Mouse (Mus musculus) heart, embryonic 15.5 days (tissue): ENCODE results near the gene Tuba4a. TPM values are rescaled to one million over a fixed set of nuclear protein-coding genes. Genes with fewer than 3 reads are reported as not detected.
A peak's percentile ranks its signal among the peaks of the same experiment; 100 is the strongest.

Source experiments
- ATAC-seq: fragments of 200-750 bp; cut with Nextera tagmentation; replicated peaks from 2 replicates; pipeline ENCODE4 v1.8.0; 2017; ENCODE audit warnings: low read depth, moderate TSS enrichment; ENCODE audit not compliant: insufficient number of reproducible peaks, insufficient read depth, low FRiP score
- H3K27ac ChIP-seq: fragments of 300-500 bp; sonication (generic); 2 replicates; pipeline ENCODE4 v1.5.1; 2015; ENCODE audit warnings: mild to moderate bottlenecking, inconsistent platforms
- H3K27me3 ChIP-seq: fragments of 300-500 bp; sonication (generic); 2 replicates; pipeline ENCODE4 v1.6.1; 2015; ENCODE audit warnings: inconsistent platforms
- H3K36me3 ChIP-seq: fragments of 300-500 bp; sonication (generic); 2 replicates; pipeline ENCODE4 v1.6.1; 2015; ENCODE audit warnings: mild to moderate bottlenecking, inconsistent platforms
- H3K4me1 ChIP-seq: fragments of 300-500 bp; sonication (generic); replicated peaks from 2 replicates; pipeline ENCODE4 v1.6.1; 2015; ENCODE audit warnings: inconsistent platforms
- H3K4me2 ChIP-seq: fragments of 300-500 bp; sonication (generic); 2 replicates; pipeline ENCODE4 v1.6.1; 2015; ENCODE audit warnings: inconsistent platforms, mild to moderate bottlenecking, moderate library complexity
- H3K4me3 ChIP-seq: fragments of 300-500 bp; sonication (generic); 2 replicates; pipeline ENCODE4 v1.5.1; 2015; ENCODE audit warnings: mild to moderate bottlenecking, inconsistent platforms
- H3K9ac ChIP-seq: fragments of 300-500 bp; sonication (generic); 2 replicates; pipeline ENCODE4 v1.6.1; 2015; ENCODE audit warnings: mild to moderate bottlenecking, inconsistent platforms
- H3K9me3 ChIP-seq: fragments of 300-500 bp; sonication (generic); replicated peaks from 2 replicates; pipeline ENCODE4 v1.6.1; 2016; ENCODE audit warnings: inconsistent platforms
- WGBS: fragments of 180-500 bp; shearing (Covaris S2); methylation state at CpG from one replicate; pipeline ENCODE4 v1.1.7; 2015; ENCODE audit warnings: mixed read lengths; 5-methylcytosine and 5-hydroxymethylcytosine counted together
- microRNA-seq: library from miRNA; unstranded; fragments of <30 nt; microRNA quantifications from one replicate; pipeline ENCODE4, GENCODE M21; 2016
- polyA plus RNA-seq: library from polyadenylated mRNA; unstranded; fragments of >200 nt; fragmentation: Nextera tagmentation; extraction: Ambion mirVana; gene quantifications from 2 replicates; pipeline ENCODE4 v1.2.1, GENCODE M21; 2015

The Tuba4a gene
- polyA plus RNA-seq, 1 experiment from 2014 or later = 41.9 TPM

DNA sequence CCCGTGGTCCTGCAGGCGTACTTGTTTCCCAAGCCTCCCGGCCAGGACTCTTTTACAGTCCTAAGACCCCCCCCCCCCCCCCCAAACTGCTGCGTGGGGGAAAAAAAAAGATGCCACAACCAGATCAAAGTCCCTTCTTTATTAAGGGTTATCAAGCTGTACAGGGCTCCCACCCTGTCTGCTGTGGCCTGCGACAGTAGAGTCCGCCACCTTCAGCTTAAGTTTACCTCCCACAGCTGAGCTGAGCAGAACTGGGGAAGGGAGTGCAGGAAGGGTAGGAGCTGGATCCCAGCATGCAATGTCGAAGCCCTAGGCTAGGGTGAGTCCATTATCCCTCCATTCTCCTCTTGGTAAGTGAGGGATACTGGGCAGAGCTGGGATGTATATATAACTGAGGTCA is 38.9 kb downstream of the Tuba4a start:
- 34% methylated on average over 7 of the region's 7 CpGs for WGBS
- no peaks in the 10 kb centered on the region for H3K9me3 ChIP-seq
- H3K4me3 ChIP-seq = peak overlapping the region; percentile 76; the same call in 1 of the 2 replicates
- H3K4me1 ChIP-seq = peaks cover 14% of the 10 kb centered on the region
- H3K36me3 ChIP-seq = peaks cover 43% of the 10 kb centered on the region
- no peak overlapping the region for H3K9ac ChIP-seq
- no peak for ATAC-seq
- no peaks in the 10 kb centered on the region for H3K27me3 ChIP-seq
- no peak overlapping the region for H3K27ac ChIP-seq
- H3K4me2 ChIP-seq = peak overlapping the region; percentile 99

DNA sequence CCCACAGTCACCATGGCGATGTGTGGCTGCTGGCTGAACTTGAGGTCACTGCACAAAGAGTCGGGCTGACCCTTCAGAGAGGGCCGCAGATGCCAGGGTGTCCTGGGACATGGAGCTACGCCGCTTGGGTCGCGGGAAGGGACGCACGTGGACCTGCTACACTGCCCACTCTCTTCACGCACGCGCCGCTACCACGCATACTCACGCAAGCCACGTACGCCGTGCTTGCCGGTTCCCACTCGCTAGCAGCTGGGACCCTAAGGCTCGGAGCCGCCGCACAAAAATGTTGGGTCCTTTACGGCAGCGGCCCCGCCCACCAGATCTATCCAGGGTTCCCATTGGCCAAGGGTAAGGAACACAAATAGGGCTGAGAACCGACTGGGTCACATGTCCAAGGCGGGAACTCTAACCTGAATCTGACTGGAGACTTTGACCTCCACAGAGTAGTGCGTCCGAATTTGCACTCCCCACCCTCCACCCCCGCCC is 39.5 kb downstream of the Tuba4a start, which contains the start of gene Abcb6:
TSS of gene Abcb6 (minus strand) at position 288 of the 486 bp plus-strand sequence.
- Histone ChIP-seq H3K4me1 (peaks cover 14% of the 10 kb centered on the region), H3K36me3 (peaks cover 42% of the 10 kb centered on the region), H3K27ac (peak within 1 kb of the TSS; percentile 38), H3K4me3 (peak within 1 kb of the TSS; percentile 76), H3K27me3 (no peaks in the 10 kb centered on the region), H3K9ac (peak within 1 kb of the TSS; percentile 60), H3K9me3 (no peaks in the 10 kb centered on the region), H3K4me2 (peak within 1 kb of the TSS; percentile 99)
- ATAC-seq = peak; percentile 86
- WGBS = under 1% methylated on average over 31 of the region's 31 CpGs

DNA sequence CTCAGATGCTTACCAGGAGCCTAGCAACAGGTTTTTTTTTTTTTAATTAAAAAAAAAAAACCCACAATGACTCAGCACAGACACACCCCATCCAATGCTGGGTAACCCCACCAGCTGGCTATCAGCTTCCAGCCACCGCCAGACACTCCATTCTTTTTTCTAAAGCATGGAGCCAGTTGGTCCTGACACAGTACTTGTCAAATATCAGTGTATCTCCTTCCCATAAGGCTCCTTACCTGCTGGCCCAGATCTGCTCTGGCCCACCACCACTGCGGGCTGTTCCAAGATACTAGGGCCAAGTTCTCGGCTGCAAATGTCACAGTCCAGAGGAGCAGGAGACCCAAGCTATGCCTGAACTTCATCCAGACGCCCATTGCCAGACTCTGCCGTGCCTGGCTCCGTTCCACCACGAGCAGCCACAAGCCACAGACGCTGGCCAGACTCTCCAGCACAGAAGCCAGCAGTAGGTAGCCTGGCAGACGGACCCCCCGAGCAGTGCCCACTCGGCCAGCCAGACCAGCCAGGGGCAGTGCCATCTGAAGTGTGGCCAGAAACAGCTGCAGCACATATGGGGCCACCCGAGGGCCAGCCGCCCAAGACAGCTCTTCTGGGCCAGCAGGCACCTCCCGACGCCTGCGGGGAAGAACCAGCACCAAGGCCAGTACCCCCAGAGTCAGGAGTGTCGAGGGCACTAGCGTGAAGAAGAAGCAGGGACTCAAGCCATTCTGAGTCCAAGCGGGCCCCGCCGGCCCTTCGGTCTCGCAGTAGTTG is 40.1 kb downstream of the Tuba4a start:
- peak overlapping the region; percentile 76 for H3K4me3 ChIP-seq
- peak; percentile 37 for ATAC-seq
- H3K27me3 ChIP-seq = no peaks in the 10 kb centered on the region
- peak overlapping the region; percentile 99 for H3K4me2 ChIP-seq
- peak overlapping the region; percentile 60 for H3K9ac ChIP-seq
- peak overlapping the region; percentile 38 for H3K27ac ChIP-seq
- WGBS = 6% methylated on average over 23 of the region's 23 CpGs
- peaks cover 14% of the 10 kb centered on the region for H3K4me1 ChIP-seq
- H3K36me3 ChIP-seq = peaks cover 36% of the 10 kb centered on the region
- H3K9me3 ChIP-seq = no peaks in the 10 kb centered on the region

DNA sequence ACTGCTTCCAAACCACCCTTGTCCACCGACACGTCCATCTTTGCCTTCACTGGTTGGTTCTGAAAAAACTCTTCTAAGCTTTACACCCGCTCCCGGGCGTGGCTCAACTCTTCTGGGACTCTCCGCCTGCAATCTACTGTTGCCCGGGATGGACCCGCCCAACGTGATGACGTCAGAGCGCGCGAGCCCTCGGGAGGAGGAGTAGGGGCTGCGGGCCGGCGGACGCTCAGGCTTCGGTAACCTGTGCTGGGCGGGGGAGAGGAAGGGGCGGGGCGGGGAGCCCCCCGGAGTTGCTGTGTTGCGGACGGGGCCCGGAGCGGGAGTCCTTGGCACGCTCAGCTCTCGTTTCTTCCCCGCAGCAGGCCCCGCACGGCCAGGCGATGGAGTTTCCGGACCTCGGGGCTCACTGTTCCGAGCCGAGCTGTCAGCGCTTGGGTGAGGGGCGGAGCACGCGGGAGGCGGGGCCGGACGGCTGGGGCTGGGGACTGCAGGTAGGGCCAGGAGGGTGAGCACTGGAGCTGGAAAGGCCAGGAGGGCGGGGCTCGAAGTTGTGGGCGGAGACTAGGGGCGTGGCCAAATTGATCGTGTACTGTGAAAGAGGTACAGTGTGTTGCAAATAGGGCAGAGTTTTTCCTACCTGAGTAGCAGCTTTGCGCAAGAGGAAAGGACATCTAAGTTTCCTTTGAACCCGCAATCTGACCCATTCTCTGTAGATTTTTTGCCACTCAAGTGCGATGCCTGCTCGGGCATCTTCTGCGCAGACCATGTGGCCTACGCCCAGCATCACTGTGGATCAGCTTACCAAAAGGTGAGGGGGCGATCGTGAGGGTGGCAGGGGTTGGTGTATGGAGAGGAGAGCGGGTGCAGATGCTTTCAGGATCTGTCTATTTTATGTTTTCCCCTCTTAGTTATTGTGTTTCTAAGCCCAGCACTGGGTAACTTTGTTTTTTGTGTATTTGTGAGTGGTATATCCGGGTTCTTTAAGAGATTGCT is 50.9 kb downstream of the Tuba4a start, which contains the start of gene Zfand2b:
TSS of gene Zfand2b (plus strand) at position 175 of the 993 bp plus-strand sequence.
- Histone ChIP-seq H3K4me1 (peaks cover 9% of the 10 kb centered on the region), H3K4me3 (peak within 1 kb of the TSS; percentile 97), H3K36me3 (peaks cover 34% of the 10 kb centered on the region), H3K27ac (peak within 1 kb of the TSS; percentile 94), H3K9ac (peak within 1 kb of the TSS; percentile 79), H3K27me3 (no peaks in the 10 kb centered on the region), H3K4me2 (peak within 1 kb of the TSS; percentile 76), H3K9me3 (no peaks in the 10 kb centered on the region)
- WGBS = 1% methylated on average over 58 of the region's 59 CpGs
- peak; percentile 99 for ATAC-seq

DNA sequence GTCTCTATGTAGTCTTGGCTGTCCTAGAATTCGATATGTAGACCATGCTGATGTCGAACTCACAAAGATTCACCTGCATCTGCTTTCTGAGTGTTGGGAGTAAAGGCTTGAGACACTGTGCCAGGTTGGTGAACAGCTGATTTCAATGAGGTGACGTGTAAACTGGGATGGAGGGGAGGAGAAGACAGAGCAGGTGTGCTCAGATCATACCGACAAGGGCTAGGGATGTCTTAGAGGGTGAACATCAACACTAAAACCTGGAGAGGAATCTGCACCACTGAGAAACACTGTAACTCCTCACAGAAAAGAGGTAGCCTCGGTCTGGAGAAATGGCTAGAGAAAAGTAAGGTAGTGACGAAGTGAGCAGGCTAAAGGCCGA is 51.6 kb downstream of the Tuba4a start:
- no peaks in the 10 kb centered on the region for H3K27me3 ChIP-seq
- H3K36me3 ChIP-seq = peaks cover 29% of the 10 kb centered on the region
- peak overlapping the region; percentile 79 for H3K9ac ChIP-seq
- no peaks in the 10 kb centered on the region for H3K9me3 ChIP-seq
- peak overlapping the region; percentile 94 for H3K27ac ChIP-seq
- peaks cover 9% of the 10 kb centered on the region for H3K4me1 ChIP-seq
- peak overlapping the region; percentile 76 for H3K4me2 ChIP-seq
- H3K4me3 ChIP-seq = peak overlapping the region; percentile 97
- WGBS = 12% methylated on average over 7 of the region's 7 CpGs
- ATAC-seq = peak; percentile 12

Small RNAs within 50 kb of the gene (microRNA-seq; reads per million reads assigned to microRNA genes)
- not detected for gene Gm27943

Other genes starting within 250 kb of the Tuba4a start
- gene Nhej1, start 94.7 kb downstream of the Tuba4a start, polyA plus RNA-seq = 7.2 and 8.9 TPM in 2 replicates
- 0.53 and 1.2 TPM in 2 replicates for gene Slc23a3, start 86.0 kb downstream of the Tuba4a start, polyA plus RNA-seq
- gene Cnppd1, start 77.2 kb downstream of the Tuba4a start, polyA plus RNA-seq = 33.7 and 39.3 TPM in 2 replicates
- 30.7 and 41.6 TPM in 2 replicates for gene Retreg2, start 77.1 kb downstream of the Tuba4a start, polyA plus RNA-seq
- 26.5 and 32.5 TPM in 2 replicates for gene Zfand2b, start 51.2 kb downstream of the Tuba4a start, polyA plus RNA-seq
- 12.9 and 14.1 TPM in 2 replicates for gene Abcb6, start 39.5 kb downstream of the Tuba4a start, polyA plus RNA-seq
- gene Ankzf1, start 27.7 kb downstream of the Tuba4a start, polyA plus RNA-seq = 24.3 and 25.9 TPM in 2 replicates
- gene Atg9a, start 27.7 kb downstream of the Tuba4a start, polyA plus RNA-seq = 27.1 and 31.0 TPM in 2 replicates
- gene Glb1l, start 9.1 kb downstream of the Tuba4a start, polyA plus RNA-seq = 9.4 and 11.4 TPM in 2 replicates
- 73.6 and 96.9 TPM in 2 replicates for gene Stk16, start 9.0 kb downstream of the Tuba4a start, polyA plus RNA-seq
- gene A630095N17Rik, start 12.2 kb upstream of the Tuba4a start, polyA plus RNA-seq = 0.23 TPM in 1 of 2 replicates, not detected in the other
- 41.4 and 43.0 TPM in 2 replicates for gene Dnajb2, start 16.5 kb upstream of the Tuba4a start, polyA plus RNA-seq
- gene Ptprn, start 44.6 kb upstream of the Tuba4a start, polyA plus RNA-seq = 0.45 and 1.0 TPM in 2 replicates
- gene Resp18, start 58.5 kb upstream of the Tuba4a start, polyA plus RNA-seq = 0.18 and 2.4 TPM in 2 replicates
- 108 and 123 TPM in 2 replicates for gene Dnpep, start 98.1 kb upstream of the Tuba4a start, polyA plus RNA-seq
- 374 and 419 TPM in 2 replicates for gene Des, start 140.5 kb upstream of the Tuba4a start, polyA plus RNA-seq
- 44.5 and 54.4 TPM in 2 replicates for gene Speg, start 155.4 kb upstream of the Tuba4a start, polyA plus RNA-seq
- gene Gmppa, start 216.1 kb upstream of the Tuba4a start, polyA plus RNA-seq = 63.9 and 81.8 TPM in 2 replicates
- 0.40 and 0.81 TPM in 2 replicates for gene Asic4, start 230.6 kb upstream of the Tuba4a start, polyA plus RNA-seq